Mouse (Mus musculus) MEL (cell line): ENCODE measurements at regions not wholly inside any gene's neighbourhood (a gene's known extent, or its start where the extent isn't known, plus 50 kb on each side); places are given as distances from the start of the nearest gene placed in this dataset.

ENCODE experiments used
- DNase-seq: peaks from one replicate; pipeline ENCODE4 v3.0.0; 2011; ENCODE audit warnings: low read depth, low spot score
- H3K27ac ChIP-seq: 2 replicates; pipeline ENCODE4 v1.5.1; 2012; ENCODE audit warnings: low read depth, mild to moderate bottlenecking, control low read depth, low read length, moderate library complexity; ENCODE audit not compliant: control insufficient read depth
- H3K27me3 ChIP-seq, 2 experiments: fragments of 150-350 bp in 1 of 2; sonication (generic) in 1 of 2; 2 replicates each; pipeline ENCODE4 v1.6.1; 2012; ENCODE audit warnings: low read length in 2 of 2, mild to moderate bottlenecking in 2 of 2, improper control_type of control experiment in 1 of 2, moderate library complexity in 1 of 2; ENCODE audit not compliant: insufficient read depth in 2 of 2, control insufficient read depth in 1 of 2
- H3K36me3 ChIP-seq, 2 experiments: 2 replicates each; pipeline ENCODE4 v1.6.1; 2012 to 2014; ENCODE audit warnings: low read length in 2 of 2, improper control_type of control experiment in 1 of 2, inconsistent platforms in 1 of 2, mild to moderate bottlenecking in 1 of 2; ENCODE audit not compliant: insufficient read depth in 2 of 2, control insufficient read depth in 1 of 2
- H3K4me1 ChIP-seq, 2 experiments: fragments of 150-350 bp in 1 of 2; sonication (generic) in 1 of 2; 2 replicates each; pipeline ENCODE4 v1.6.1; 2012; ENCODE audit warnings: low read length in 2 of 2, improper control_type of control experiment in 1 of 2, mild to moderate bottlenecking in 1 of 2; ENCODE audit not compliant: insufficient read depth in 2 of 2, control insufficient read depth in 1 of 2
- H3K4me3 ChIP-seq, 2 experiments: fragments of 150-350 bp in 1 of 2; sonication (generic) in 1 of 2; 2 replicates each; pipeline ENCODE4 v1.5.1; 2012; ENCODE audit warnings: low read depth in 2 of 2, low read length in 2 of 2, mild to moderate bottlenecking in 2 of 2, moderate library complexity in 2 of 2, control low read depth in 1 of 2, improper control_type of control experiment in 1 of 2; ENCODE audit not compliant: control insufficient read depth in 1 of 2, insufficient read depth in 1 of 2
- H3K79me2 ChIP-seq: 2 replicates; pipeline ENCODE4 v1.6.1; 2012; ENCODE audit warnings: mild to moderate bottlenecking, low read length, moderate library complexity; ENCODE audit not compliant: control insufficient read depth, poor library complexity, insufficient read depth
- H3K9ac ChIP-seq: 2 replicates; pipeline ENCODE4 v1.6.1; 2012; ENCODE audit warnings: low read depth, mild to moderate bottlenecking, control low read depth, low read length, moderate library complexity; ENCODE audit not compliant: control insufficient read depth, poor library complexity, severe bottlenecking
- H3K9me3 ChIP-seq: fragments of 150-350 bp; sonication (generic); replicated peaks from 2 replicates; pipeline ENCODE4 v1.6.1; 2012; ENCODE audit warnings: mild to moderate bottlenecking, low read length, improper control_type of control experiment, moderate library complexity; ENCODE audit not compliant: insufficient read depth
- CHD1 ChIP-seq: IDR thresholded peaks from 2 replicates; pipeline ENCODE4 v1.6.1; 2012; ENCODE audit warnings: low read depth, mild to moderate bottlenecking, inconsistent platforms, low read length, improper control_type of control experiment
- CHD2 ChIP-seq: IDR thresholded peaks from 2 replicates; pipeline ENCODE4 v1.6.1; 2011; ENCODE audit warnings: low read length, improper control_type of control experiment
- CTCF ChIP-seq, 3 experiments: IDR thresholded peaks in 2 of 3; conservative IDR thresholded peaks in 1 of 3; 2 replicates each; pipeline ENCODE4 v1.5.1; 2011 to 2012; ENCODE audit warnings: low read length in 3 of 3, low read depth in 2 of 3, mild to moderate bottlenecking in 2 of 3, improper control_type of control experiment in 1 of 3, inconsistent platforms in 1 of 3, mixed read lengths in 1 of 3, moderate library complexity in 1 of 3; ENCODE audit not compliant: control insufficient read depth in 1 of 3, insufficient read depth in 1 of 3, poor library complexity in 1 of 3, severe bottlenecking in 1 of 3
- ETS1 ChIP-seq: IDR thresholded peaks from 2 replicates; pipeline ENCODE4 v1.6.1; 2012; ENCODE audit warnings: low read depth, mild to moderate bottlenecking, inconsistent platforms, low read length, improper control_type of control experiment, moderate library complexity
- GABPA ChIP-seq: IDR thresholded peaks from 2 replicates; pipeline ENCODE4 v1.6.1; 2012; ENCODE audit warnings: low read depth, mild to moderate bottlenecking, inconsistent platforms, low read length, improper control_type of control experiment, moderate library complexity
- HCFC1 ChIP-seq: IDR thresholded peaks from 2 replicates; pipeline ENCODE4 v1.6.1; 2012; ENCODE audit warnings: low read depth, mild to moderate bottlenecking, inconsistent platforms, low read length, improper control_type of control experiment, moderate library complexity
- MAX ChIP-seq: IDR thresholded peaks from 2 replicates; pipeline ENCODE4 v1.6.1; 2011; ENCODE audit warnings: low read length, improper control_type of control experiment
- MEF2A ChIP-seq: IDR thresholded peaks from 2 replicates; pipeline ENCODE4 v1.6.1; 2014; ENCODE audit warnings: low read depth, mild to moderate bottlenecking, inconsistent platforms, low read length, improper control_type of control experiment; ENCODE audit not compliant: poor library complexity, insufficient replicate concordance, severe bottlenecking; ENCODE audit errors: extremely low read depth
- MXI1 ChIP-seq: IDR thresholded peaks from 2 replicates; pipeline ENCODE4 v1.6.1; 2011; ENCODE audit warnings: mild to moderate bottlenecking, low read depth, low read length, improper control_type of control experiment
- MYC ChIP-seq: IDR thresholded peaks from 2 replicates; pipeline ENCODE4 v1.6.1; 2011; ENCODE audit warnings: low read depth, mild to moderate bottlenecking, low read length, improper control_type of control experiment, moderate library complexity
- NELFE ChIP-seq: IDR thresholded peaks from 2 replicates; pipeline ENCODE4 v1.6.1; 2011; ENCODE audit warnings: low read depth, low read length, improper control_type of control experiment
- NRF1 ChIP-seq: IDR thresholded peaks from 2 replicates; pipeline ENCODE4 v1.6.1; 2014; ENCODE audit warnings: low read depth, mild to moderate bottlenecking, inconsistent platforms, low read length, improper control_type of control experiment, moderate library complexity; ENCODE audit not compliant: poor library complexity, insufficient read depth, severe bottlenecking
- POLR2AphosphoS2 ChIP-seq: IDR thresholded peaks from 2 replicates; pipeline ENCODE4 v1.6.1; 2011; ENCODE audit warnings: low read length, improper control_type of control experiment
- POLR2AphosphoS5 ChIP-seq: IDR thresholded peaks from 2 replicates; pipeline ENCODE4 v1.6.1; 2012; ENCODE audit warnings: low read depth, borderline replicate concordance, mild to moderate bottlenecking, inconsistent platforms, low read length, moderate library complexity, mixed read lengths
- SIN3A ChIP-seq: IDR thresholded peaks from 2 replicates; pipeline ENCODE4 v1.6.1; 2012; ENCODE audit warnings: low read length, improper control_type of control experiment, inconsistent platforms
- SMC3 ChIP-seq: IDR thresholded peaks from 2 replicates; pipeline ENCODE4 v1.6.1; 2011; ENCODE audit warnings: low read depth, low read length, improper control_type of control experiment
- TAL1 ChIP-seq: IDR thresholded peaks from 2 replicates; pipeline ENCODE4 v1.6.1; 2012; ENCODE audit warnings: mild to moderate bottlenecking, inconsistent platforms, low read length, moderate library complexity, mixed read lengths
- TCF12 ChIP-seq: IDR thresholded peaks from 2 replicates; pipeline ENCODE4 v1.6.1; 2014; ENCODE audit warnings: low read depth, mild to moderate bottlenecking, inconsistent platforms, low read length, improper control_type of control experiment, moderate library complexity
- UBTF ChIP-seq: IDR thresholded peaks from 2 replicates; pipeline ENCODE4 v1.6.1; 2012; ENCODE audit warnings: low read depth, mild to moderate bottlenecking, inconsistent platforms, low read length, improper control_type of control experiment, moderate library complexity, borderline replicate concordance; ENCODE audit not compliant: insufficient read depth
- ZC3H11A ChIP-seq: IDR thresholded peaks from 2 replicates; pipeline ENCODE4 v1.6.1; 2012; ENCODE audit warnings: low read depth, mild to moderate bottlenecking, inconsistent platforms, low read length, improper control_type of control experiment
- ZKSCAN1 ChIP-seq: IDR thresholded peaks from 2 replicates; pipeline ENCODE4 v1.6.1; 2012; ENCODE audit warnings: low read depth, mild to moderate bottlenecking, inconsistent platforms, low read length, improper control_type of control experiment, moderate library complexity
- ZMIZ1 ChIP-seq: IDR thresholded peaks from 2 replicates; pipeline ENCODE4 v1.6.1; 2012; ENCODE audit warnings: low read depth, mild to moderate bottlenecking, inconsistent platforms, low read length, improper control_type of control experiment, moderate library complexity
- ZNF384 ChIP-seq: IDR thresholded peaks from 2 replicates; pipeline ENCODE4 v1.6.1; 2012; ENCODE audit warnings: low read depth, mild to moderate bottlenecking, inconsistent platforms, low read length, improper control_type of control experiment

DNA sequence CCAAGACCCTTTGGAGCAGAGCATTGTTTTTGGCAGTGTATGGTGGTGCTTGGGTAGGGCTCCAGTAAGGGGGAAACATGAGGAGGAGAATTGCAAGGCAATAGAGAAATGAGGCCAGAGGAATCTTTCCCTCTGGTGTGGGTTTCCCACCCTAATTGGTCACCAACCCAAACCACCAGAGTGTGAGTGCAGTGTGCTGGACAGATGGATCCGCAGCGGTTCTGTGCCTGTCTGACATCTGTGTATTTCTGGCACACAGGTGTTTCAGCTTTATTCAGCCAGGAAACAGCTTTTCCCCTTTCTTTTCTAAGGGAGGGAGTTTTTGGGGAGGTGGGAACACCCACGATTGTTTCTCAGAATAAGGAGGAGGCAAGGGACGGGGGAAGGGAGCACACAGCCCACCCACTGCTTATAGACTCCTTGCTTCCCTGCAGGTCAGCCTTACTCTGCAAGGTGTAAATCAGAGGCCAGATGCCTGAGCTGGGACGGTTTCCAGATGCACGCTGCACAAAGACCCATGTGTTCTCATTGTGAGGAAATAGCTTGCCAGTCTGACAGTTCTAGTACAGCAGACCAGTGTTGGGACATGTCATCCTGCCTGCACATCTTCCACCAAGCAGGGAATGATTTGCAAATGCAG, 175.2 kb upstream of the Gypa start:
- TF ChIP-seq CTCF (IDR thresholded peaks at IDR 0.05 in 2 of 3, conservative IDR thresholded peaks at IDR 0.05 in 1 of 3; ENCODE audit: control insufficient read depth in 1 of 3, insufficient read depth in 1 of 3, low read depth in 2 of 3, low read length in 3 of 3, poor library complexity in 1 of 3, severe bottlenecking in 1 of 3) (no peak), CHD1 (no peak), NRF1 (no peak), UBTF (no peak), MXI1 (no peak), MEF2A (no peak), ZNF384 (no peak), MAX (no peak)

GRCm38 (mm10) chr8:80315371-80315770, 178.2 kb upstream of the Gypa start:
- no peak for TF ChIP-seq NELFE
- TF ChIP-seq MXI1: no peak
- TF ChIP-seq TAL1: no peak
- TF ChIP-seq POLR2AphosphoS2: no peak
- TF ChIP-seq GABPA: no peak
- TF ChIP-seq NRF1: no peak
- no peak for TF ChIP-seq POLR2AphosphoS5
- no peak for TF ChIP-seq TCF12
- TF ChIP-seq MEF2A: no peak
- TF ChIP-seq MYC: no peak
- no peak for TF ChIP-seq SMC3
- TF ChIP-seq ZMIZ1: no peak
- TF ChIP-seq CHD2: no peak
- TF ChIP-seq SIN3A: no peak
- no peak for TF ChIP-seq ETS1
- no peak for TF ChIP-seq ZC3H11A
- TF ChIP-seq UBTF: no peak
- no peak for TF ChIP-seq ZKSCAN1
- no peak for TF ChIP-seq HCFC1
- DNase-seq: no peak
- H3K4me3 ChIP-seq: no peak overlapping the region
- no peaks in the 10 kb centered on the region for H3K4me1 ChIP-seq
- no peaks in the 10 kb centered on the region for H3K9me3 ChIP-seq
- no peak overlapping the region for H3K27ac ChIP-seq
- no peak overlapping the region for H3K9ac ChIP-seq
- no peaks in the 10 kb centered on the region for H3K79me2 ChIP-seq
- H3K27me3 ChIP-seq: no peaks in the 10 kb centered on the region; a peak in 1 of 4 replicates
- no peaks in the 10 kb centered on the region for H3K36me3 ChIP-seq

More for the DNA sequence above, 175.2 kb upstream of the Gypa start:
- no peaks in the 10 kb centered on the region for H3K4me1 ChIP-seq
- H3K79me2 ChIP-seq: no peaks in the 10 kb centered on the region
- H3K9ac ChIP-seq: no peak overlapping the region
- H3K9me3 ChIP-seq: no peaks in the 10 kb centered on the region
- no peak for DNase-seq
- no peak overlapping the region for H3K4me3 ChIP-seq
- no peaks in the 10 kb centered on the region for H3K36me3 ChIP-seq
- no peaks in the 10 kb centered on the region; a peak in 1 of 4 replicates for H3K27me3 ChIP-seq
- no peak overlapping the region for H3K27ac ChIP-seq
